Mouse (Mus musculus) kidney, adult 9 months (tissue): ENCODE measurements at regions not wholly inside any gene's neighbourhood (a gene's known extent, or its start where the extent isn't known, plus 50 kb on each side); places are given as distances from the start of the nearest gene placed in this dataset.

Experiments
- DNase-seq: peaks from one replicate; pipeline ENCODE4 v3.0.0; 2022

- no peak for DNase-seq
Observed at GRCm38 (mm10) chr12:10573381-10573780, 182.8 kb downstream of the Rdh14 start.

GRCm38 (mm10) chr12:10582840-10583614 is 192.5 kb downstream of the Rdh14 start:
- DNase-seq: no peak

GRCm38 (mm10) chr12:10584026-10584425 is 193.5 kb downstream of the Rdh14 start:
- peak; percentile 32 for DNase-seq

- peak; percentile 71 for DNase-seq
Observed at GRCm38 (mm10) chr12:10589537-10589936, 199.0 kb downstream of the Rdh14 start.

- DNase-seq: peak; percentile 39
Observed at GRCm38 (mm10) chr12:10597976-10598746, 207.6 kb downstream of the Rdh14 start.

GRCm38 (mm10) chr12:10600111-10600510 is 209.5 kb downstream of the Rdh14 start:
- no peak for DNase-seq

- DNase-seq: no peak
Observed at GRCm38 (mm10) chr12:10618319-10618718, 227.7 kb downstream of the Rdh14 start.

GRCm38 (mm10) chr12:10620541-10620940 is 230.0 kb downstream of the Rdh14 start:
- no peak for DNase-seq

- DNase-seq: no peak
Observed at GRCm38 (mm10) chr12:10638591-10638990, 248.0 kb downstream of the Rdh14 start.

GRCm38 (mm10) chr12:10654466-10655184 is 264.1 kb downstream of the Rdh14 start:
- no peak for DNase-seq

- DNase-seq: no peak
Observed at GRCm38 (mm10) chr12:10655185-10655544, 264.6 kb downstream of the Rdh14 start.

GRCm38 (mm10) chr12:10658826-10659225 is 268.3 kb downstream of the Rdh14 start:
- no peak for DNase-seq

- no peak for DNase-seq
Observed at GRCm38 (mm10) chr12:10686747-10687146, 296.2 kb downstream of the Rdh14 start.
